Mouse (Mus musculus) thymus, postnatal 36 days (tissue): ENCODE data around the gene Ptprn2.
"Not testable (repeated sequence)": the region's sequence is repeated elsewhere in the genome, so short reads cannot be mapped to it uniquely, and the experiment has no call there.

Experiments
- DNase-seq, 2 experiments: peaks; one replicate each; pipeline ENCODE4 v3.0.0; 2022; ENCODE audit warnings: mixed read lengths in 2 of 2

Ptprn2 gene

DNA sequence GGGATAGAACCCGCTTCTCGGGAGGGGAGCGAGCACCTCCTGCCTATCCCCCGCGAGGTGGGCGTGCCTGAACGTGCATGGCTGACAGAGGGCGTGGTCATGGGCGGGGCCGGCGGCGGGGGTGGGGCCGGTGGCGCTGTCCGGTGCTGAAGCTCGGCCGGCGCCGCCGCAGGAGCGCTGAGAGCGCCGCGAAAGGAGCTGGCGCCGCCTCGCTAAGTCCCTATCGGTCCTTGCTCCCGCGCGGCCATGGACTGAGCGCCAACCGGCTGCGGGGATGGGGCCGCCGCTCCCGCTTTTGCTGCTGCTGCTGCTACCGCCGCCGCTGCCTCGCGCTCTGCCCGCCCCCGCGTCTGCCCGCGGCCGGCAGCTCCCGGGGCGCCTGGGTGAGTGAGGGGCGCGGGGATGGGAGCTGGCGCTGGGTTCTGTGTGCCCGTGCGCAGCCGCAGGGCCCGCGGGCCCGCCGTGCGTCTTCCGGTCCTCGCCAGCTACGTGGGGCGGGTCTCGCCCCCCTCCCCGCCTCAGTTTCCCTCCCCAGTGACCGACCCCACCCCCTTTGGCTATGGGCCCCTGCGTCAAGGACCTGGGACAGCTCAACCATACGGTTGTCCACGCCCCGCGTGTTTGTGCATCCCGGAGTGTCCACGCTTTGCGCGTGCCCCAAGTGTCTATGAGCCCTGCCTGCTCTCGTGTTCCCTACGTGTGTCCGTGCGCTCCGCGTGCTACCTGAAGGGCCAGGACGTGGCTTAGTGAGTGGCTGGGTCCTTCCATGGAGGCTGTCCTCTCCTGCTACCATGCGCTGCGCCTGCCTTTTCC lies at the start of gene Ptprn2:
Ptprn2 (plus strand) TSS at position 130 of the 813 bp plus-strand sequence.
- peak; percentile 59 to 69 for DNase-seq

DNA sequence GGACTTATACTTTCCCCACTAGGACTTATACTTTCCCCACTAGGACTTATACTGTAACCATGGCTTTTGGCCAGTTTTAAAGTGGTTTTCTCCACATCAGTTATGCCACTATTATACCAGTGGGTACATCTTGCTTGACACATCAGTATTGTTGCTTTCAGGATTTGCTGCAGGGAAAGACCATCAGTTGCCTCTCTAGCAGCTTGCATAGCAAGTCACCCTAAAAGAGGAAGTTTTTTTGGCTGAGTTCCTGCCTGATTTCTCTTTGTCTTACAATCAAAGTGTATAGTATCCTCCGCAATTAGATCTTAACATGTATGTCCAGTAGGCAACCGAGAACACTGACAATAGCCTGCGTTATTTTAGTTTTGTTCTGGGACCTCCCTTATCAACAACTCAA lies 49.4 kb upstream of the Ptprn2 start:
- no peak for DNase-seq

DNA sequence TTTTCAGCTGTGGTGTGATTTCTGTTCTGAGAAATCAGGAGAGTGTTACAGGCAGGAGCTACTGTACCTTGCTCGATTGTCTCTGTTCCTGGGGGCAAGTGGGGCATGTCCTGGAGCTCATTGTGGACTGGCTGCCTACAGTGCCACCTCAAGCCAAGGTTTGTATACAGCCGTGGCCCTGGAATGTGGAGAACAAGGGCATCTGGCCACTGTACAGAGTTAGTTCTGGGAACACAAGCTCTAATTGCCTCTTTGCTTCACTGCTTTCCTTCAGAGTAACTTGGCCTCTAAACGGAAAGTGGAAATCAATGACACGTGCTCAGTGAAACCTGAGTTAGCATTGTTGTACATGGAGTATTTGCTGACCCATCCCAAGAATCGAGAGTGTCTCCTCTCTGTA lies 46.9 kb upstream of the Ptprn2 start:
- DNase-seq: no peak

DNA sequence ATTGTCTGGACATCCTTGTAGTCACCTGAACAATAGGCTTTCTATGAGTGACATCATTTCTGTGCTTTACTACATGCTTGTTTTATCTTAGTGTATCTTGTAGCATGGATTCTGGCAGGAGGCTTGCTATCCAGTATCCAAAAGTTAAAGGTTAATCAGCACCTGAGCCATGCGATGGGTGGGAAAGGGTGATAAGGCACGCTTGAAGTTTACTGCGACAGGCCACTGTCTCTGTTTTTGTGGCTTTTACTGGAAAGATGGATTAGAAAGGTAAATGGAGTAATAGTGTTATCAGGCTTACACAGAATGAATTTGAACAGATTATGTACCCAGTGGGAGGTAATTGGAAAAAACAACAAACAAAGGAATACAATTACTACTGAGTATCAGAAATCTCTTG lies 43.3 kb upstream of the Ptprn2 start:
- no peak for DNase-seq

DNA sequence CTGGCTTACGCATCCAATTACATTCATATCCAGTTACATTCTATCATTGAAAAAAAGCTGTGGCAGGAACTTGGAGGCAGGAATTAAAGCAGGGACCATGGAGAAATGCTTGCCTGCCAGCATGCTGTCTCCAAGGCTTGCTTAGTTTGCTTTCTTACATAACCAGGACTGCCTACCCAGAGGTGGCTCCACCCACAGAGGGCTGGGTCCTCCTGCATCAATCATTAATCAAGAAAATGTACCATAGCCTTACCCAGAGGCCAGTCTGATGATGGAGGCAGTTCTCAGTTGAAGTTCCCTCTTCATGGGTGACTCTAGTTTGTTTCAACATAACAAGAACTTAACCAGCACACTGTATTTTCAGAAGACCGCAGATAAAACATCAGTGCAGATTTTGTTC lies 36.0 kb upstream of the Ptprn2 start:
- DNase-seq: no peak

DNA sequence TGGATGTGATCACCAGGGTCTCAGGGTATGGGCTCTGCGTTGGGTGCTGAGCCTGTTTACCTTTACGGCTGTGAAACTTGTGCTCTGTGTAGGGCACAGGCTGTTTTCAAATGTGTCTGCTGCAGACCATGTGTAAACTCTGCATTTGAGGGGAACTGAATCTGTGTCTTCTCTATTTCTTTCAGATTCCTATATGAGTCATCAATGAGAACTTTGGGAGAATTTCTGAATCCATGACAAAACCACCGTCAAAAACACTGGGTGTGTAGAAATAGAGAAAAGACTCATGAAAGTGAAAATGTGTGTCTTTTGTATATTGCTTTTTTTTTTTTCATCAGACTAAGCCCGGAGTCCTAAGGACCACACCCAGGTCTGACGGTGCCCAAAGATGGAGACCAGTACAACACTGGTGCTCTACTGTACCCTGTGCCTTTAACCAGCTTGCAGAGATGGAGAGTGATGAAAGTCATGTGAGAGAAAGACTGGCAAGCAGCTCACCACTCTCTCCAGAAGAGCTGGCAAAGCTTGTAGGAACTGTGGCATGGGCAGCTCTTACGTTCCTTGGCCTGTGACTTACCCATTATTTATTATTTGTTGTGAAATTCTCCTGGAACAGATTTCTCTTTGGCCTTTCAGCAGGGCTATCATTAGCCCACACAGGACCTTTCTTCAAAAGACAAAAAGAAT lies 25.0 kb upstream of the Ptprn2 start:
- DNase-seq: no peak

DNA sequence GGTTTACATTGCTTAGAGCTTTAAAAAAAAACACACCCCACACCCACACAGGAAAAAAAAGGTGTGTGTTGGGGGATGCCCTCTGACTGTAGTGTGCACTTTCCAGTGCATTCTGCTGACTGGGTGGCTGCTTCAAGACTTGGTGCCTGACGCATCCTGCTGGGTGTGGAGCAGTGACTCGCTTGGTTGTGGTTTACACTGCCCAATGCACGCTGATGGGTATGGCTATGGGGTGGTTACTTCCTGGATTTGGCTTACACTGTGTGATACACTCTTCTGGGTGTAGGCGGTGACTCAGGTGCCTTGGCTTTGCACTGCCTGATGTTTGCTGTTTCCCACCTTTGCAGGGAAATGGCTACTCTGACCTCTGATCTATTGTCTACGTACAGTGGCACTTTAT lies 18.5 kb upstream of the Ptprn2 start:
- peak in 1 of 2 experiments; percentile 19 for DNase-seq

DNA sequence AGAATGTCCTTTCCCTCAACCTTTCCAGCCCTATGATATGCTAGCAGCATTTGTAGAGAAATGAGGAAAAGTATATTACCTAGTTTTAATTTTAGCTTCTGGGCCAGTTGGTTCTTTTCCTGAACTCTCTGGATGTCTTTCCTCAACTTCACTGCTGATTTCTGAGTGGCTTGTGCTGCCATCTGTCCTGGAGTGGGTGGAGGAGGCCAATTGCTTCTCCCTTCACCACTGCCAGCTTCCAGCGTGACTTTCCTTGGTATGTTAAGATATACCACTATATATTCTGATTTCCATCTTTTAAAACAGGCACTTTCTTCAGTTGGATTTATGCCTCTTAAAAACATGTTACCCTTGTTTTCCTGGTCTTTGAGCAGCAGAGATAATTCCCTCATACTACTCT lies 17.2 kb upstream of the Ptprn2 start:
- no peak for DNase-seq

DNA sequence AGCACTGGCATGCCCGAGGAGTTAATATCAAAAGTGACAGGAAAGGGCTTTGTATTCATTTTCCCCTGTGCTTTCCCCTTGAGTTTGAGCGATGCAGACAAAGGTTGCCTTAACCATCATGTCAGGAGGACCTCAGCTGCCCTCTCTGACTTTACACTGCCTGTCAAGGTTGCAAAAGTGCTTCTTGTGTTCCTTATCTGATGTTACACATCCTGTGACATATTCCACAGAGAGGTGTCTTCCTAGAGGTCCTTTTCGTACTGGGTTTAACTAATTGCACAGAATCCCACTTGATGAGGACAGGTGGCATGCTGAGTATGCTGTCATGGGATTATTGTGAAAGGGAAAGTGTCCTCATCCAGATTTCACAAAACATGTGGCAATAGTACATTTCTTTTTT lies 16.4 kb upstream of the Ptprn2 start:
- DNase-seq: no peak

DNA sequence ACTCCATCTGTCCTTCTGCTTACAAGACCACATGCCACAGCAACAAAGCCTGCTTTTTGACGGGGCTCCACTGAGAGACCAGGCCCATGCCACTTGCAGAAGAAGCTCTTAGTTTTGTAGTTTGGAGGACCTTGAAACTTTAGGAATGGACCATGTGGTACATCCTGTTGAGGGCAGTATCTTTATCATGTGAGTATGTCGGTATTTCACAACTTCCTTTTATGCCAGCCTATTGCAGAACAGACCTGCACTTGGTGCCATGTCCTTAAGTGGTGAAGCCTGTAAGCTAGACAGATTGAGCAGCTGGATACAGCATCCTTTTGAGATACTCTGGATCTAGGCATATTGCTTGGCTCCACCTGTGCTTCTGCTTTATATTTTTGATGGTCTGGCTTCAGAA lies 12.3 kb upstream of the Ptprn2 start:
- no peak for DNase-seq

DNA sequence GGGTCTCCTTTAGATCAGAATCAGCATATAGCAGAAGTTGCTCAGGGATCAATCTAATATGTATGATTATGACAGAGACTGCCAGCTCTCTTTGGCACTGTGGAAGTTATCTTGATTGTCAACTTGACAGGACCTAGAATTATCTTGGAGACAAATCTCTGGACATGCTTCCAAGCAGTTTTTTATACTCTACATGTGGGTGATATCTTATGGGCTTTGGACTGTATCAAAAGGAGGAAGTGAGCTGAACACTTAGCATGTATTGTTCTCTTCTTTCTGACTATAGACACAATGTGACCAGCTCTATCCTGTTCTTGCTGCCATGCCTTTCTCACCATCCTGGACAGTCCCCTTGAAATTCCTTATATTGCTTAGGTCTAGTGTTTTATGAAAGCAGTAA lies 11.8 kb upstream of the Ptprn2 start:
- no peak for DNase-seq

DNA sequence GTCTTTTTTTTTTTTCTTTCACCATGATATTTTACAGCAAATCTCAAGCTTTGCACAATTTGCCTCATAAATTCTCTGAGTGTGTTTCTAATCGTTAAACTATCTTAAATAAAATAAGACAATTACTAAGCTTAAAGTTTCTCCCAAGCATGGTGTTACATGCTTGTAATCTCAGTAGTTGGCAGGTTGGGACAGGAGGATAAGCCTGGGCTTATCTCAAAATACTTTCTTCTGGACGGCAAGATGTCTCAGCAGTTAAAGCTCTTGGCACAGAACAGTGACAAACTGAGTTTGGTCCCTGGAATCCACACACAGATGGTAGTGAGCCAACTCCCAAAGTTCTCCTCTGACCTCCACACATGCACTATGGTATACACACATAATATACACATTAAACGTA lies 10.8 kb upstream of the Ptprn2 start:
- DNase-seq: no peak

DNA sequence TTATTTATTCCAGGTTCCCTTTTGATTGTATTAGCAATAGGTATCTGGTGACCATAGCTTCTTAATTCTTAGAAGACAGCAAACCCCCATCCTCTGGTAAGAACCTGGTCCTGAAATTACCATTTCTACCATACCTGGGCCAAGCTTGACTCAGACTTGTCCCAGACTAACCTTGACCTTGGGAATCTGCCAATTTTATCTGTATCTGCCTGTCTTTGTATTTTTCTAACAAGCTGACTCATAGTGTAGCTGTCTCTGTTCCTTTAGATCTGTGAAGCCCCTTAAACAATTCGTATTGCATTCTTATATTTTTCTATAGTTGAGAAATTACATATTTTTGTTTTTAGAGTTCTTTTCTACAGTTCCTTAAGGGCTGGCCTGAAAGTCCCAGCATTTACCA lies 6.7 kb upstream of the Ptprn2 start:
- DNase-seq: no peak

DNA sequence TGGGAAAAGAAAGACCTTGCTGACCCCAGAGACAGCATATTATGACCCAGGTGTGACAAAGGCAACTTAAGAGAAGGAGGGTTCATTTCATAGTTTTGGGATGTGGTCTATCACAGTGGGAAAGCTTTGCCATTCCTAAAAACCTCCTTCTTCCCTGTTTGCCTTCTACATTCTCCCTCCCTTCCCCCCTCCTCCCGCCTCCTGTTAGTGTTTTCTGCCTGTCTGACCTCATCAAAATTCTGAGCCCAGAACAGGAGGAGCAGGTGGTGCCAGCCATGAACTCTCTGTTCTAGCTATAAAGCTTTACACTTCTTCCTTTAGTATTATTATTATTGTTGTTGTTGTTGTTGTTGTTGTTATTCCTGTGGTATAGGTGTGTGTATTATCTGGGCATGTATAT lies 3.6 kb upstream of the Ptprn2 start:
- DNase-seq: no peak

DNA sequence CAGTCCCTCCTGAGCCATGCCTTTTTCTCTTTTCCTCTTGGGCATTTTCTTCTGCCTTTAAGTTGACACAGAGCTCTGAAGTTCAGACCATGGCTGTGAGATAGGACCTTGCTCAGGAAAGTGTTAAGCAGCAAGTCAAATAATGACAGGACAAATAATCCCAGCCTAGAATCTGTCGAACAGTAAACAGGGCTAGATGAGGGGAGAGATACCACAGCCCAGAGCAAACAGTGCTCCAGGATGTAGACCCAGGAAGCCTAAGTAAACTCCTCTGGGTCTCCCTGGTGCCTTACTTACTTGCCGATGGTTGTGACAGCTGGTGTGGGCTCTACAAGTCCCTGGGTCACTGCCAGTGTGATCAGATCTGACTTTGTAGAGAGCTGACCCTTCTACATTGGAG lies 1.9 kb upstream of the Ptprn2 start:
- no peak for DNase-seq

DNA sequence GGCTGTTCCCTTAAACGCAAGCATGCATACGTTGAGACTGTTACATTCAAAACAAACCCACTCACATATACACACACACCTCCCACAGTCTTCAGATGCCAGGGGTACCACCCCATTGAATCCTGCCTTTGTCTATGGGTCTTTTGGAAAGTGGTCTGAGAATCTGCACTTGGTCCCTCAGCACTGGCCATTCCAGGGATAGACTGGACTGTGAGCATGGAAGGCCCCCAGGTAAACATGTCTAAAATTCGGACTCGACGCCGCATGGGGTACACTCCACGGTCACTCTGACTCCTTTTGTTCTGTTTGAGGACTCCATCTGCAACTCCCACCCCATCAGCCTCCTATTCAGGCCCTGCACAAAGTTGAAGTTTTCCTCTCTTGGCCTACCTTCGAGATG lies 529 bp upstream of the Ptprn2 start:
- no peak for DNase-seq

DNA sequence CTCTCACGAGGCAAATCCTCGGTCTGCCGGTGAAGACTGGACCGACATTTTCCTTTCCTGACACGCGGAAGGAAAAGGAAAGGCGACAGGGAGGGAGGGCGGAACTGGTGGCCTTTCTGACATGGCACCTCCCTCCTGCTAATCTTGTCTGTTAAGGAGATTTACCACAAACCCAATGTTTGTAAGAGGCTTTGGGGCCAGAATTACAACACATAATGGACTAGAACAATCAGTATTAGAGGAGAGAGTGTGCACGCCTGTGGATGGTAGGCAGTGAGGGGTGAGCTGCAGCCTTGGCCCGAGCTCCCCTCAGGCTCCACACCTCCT lies 847 bp downstream of the Ptprn2 start:
- no peak for DNase-seq

DNA sequence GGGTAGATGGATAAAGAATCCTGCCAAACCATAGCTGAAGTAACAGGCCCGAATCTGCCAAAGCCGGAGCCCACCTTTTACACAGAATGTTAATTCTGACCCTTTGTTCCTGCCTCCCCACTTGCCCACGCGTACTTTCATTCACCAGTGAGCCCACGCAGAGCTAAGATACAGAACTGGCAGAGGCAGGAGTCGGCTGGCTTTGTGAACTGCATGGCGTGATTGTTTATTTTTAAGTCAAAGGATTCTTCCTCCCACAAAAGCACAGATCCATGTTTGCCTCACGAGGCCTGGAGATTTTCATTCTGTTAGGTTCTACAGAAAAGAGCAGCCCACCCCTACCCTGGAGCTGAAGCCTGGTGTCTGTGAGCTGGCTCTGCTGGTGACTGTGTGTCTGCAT lies 3.3 kb downstream of the Ptprn2 start:
- no peak for DNase-seq

DNA sequence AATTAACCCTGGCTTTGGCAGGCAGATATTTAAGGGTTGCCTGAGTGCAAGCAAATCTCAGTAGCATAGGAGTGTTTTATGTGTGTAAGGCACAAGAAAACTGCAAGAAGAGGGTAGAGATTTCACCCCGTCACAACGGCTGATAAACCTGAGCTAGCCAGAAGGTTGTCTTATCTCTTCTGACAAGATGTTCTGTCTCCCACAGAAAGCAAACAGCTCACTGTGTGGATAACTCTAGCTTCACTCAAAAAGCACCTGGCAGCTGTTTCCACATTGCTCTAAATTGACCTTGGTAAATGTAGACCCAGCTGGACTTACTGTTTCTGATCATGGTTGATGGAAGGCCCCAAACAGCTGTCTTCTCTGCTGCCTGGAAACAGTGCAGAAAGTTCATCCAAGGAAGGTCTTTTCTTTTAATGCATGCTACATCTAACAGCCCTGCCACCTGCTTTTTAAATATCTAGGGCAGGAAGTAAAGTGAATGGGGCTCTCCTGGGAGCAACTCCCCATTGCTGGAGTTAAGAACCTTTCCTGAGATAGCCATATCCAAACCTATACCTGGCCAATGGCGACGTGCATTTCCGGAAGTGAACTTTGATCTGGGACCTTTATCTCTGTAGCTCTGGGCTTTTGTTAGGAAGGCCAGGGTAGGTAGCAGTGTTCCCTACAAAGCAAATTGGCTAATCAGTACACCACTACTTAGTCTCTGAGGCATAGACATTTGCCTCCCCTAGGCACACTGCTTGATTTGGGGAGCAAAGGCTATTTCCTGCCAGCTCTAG lies 5.2 kb downstream of the Ptprn2 start:
- no peak for DNase-seq

DNA sequence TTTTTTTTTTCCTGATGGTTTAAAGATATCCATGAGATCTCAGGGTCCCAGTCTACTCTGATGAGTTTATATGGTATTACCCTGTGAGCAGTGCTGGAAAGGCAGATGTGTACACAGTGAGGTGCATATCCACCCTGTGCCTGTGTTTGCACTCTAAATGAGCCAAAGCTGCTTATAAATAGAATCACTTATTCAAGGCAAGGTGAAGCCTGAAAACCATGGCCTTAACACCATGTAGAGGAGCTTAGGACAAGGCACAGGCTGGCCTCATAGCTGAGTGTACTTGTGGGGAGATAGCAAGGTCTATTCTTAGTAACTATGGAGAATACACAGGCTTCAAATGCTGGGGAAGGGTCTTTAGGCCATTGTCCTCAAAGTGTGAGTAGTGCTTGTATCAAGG lies 13.1 kb downstream of the Ptprn2 start:
- no peak for DNase-seq

DNA sequence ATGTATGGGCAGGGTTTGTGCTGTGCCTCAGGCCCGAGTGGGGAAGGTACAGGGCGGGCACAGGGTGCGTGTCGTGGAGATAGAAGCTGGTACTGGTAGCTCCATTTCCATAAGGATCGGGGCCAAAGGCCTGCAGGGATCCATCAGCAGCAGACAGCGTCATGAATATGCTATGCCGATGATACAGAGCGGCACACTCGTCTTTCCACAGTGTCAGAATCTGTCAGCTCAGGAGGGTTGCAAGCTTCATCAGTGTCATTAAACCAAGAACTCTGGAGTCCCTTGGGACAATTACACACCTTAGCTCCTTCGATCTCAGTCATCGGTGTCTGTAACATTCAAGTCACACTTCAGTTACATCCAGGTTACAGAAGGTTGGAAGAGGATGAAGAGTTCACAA lies 15.1 kb downstream of the Ptprn2 start:
- DNase-seq: no peak

DNA sequence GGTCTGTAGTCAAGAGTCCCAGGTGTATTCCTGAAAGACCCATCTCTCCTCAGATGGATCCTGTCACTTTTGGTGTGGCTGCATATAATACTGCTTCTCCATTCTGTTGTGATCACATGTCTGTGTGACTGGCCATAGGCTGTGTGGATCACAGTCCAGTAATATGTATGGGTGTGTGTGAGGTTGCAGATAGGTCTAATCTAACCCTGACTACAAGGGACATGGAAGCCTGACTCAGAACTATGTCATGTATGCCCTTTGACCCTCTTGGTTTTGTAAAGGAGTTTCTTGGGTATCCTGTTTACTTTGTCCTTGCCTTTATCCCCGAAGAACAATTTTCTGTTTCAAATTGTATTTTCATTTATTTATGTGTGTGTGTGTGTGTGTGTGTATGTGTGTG lies 27.0 kb downstream of the Ptprn2 start:
- no peak for DNase-seq

DNA sequence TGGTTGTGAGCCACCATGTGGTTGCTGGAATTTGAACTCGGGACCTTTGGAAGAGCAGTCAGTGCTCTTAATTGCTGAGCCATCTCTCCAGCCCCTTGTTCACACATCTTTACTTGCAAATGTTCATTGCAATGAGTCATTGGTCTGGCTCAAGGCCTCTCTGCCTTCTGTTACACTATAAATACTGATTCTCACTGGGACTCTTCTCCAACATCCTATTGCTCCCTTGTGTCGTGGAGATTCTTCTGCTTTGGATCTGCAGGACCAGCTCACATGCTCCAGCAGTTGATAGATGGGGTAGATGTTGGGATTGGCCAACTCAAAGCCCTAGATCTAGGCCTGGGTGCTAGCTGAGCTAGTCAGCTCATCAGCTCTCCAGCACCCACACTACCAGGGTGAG lies 28.3 kb downstream of the Ptprn2 start:
- not testable (repeated sequence) for DNase-seq

DNA sequence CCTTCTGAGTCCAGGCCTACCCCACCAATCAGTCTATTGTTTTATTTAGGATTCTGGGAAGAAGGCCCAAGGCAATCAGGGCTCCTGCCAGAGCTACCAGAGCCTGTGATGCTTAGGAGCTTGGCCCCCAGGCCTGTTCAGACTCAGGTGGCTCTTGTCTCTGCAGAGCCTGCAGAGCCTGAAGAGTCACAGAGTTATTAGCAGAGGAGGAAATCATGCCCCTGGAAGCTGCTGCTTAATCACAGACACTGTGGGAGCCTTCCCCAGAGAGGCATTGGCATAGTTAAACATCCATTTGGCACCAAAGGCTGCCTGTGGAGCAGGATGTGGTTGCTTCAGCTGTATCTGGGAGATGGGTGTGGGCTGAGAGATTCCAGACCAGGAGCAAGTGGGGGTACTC lies 30.3 kb downstream of the Ptprn2 start:
- no peak for DNase-seq
